Mouse (Mus musculus) T-helper 17 cell (primary cell): ENCODE results near the gene Camk1d.

ENCODE experiments used
- in situ Hi-C, 2 experiments: fragments of 300-600 bp; cut with MboI, MseI; formaldehyde crosslinking; loops; 1 replicate in 1 of 2; 2 replicates in 1 of 2; pipeline ENCODE4 v1.15.1; 2025; ENCODE audit warnings: high pct_unique_total_duplicates in 2 of 2

Gene Camk1d

DNA sequence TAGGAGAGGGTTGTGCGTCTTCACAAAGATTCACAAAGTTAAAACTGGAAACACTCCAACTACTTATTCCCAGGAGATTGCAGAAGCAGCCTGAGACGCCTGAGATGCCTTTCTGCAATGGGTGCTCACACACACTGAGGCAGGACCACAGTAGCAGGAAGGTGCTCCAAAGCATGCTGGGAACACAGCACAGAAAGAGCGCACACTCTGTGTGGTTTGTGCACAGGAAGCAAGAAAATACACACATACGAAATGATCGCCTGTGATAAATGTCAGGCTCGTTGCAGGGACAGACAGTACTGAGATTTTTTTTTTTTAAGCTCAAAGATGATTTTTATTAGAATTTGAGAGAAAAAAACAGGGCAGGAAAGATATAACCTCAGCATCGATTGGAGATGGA, 227.7 kb downstream of the Camk1d start:
- in situ Hi-C loops = no loop called here

DNA sequence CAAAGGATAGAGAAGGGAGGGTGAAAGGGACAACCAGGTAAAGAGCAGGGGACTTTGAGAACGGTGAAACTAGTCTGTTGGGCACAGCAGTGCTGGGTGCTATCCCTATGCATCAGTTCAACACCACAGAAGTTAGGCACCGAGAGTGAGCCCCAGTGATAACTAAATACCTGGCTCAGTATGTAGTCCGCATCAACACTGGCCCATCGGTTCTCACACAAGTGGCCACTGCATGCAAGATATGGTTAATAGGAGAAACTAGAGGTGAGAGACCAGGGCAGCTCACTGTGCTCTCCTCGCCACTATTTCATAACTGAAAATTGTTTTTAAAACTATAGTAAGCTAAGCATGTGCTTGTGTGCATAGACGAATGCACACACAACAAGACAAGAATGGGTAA, 228.5 kb downstream of the Camk1d start:
- in situ Hi-C loops = no loop called here

DNA sequence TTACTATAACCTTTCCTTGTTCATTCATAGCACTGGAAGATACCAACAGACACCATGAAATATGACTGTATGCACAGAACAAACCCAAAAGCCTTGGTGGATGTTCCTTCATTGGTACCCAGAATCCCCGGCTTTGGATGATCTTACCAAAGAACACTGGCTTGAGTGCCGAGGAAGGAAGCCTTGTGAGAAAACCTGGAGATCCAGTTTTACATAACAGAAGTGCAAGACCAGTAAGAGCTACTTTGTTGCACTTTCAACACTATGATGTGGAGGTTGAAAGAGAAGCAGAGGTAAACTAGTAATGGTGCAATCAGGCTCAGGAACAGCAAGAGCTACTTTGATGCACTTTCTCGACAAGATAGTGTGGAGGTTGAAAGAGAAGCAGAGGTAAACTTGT, 234.4 kb downstream of the Camk1d start:
- in situ Hi-C loops = loop anchor here in 1 of 2 experiments (5.0 kb wide), 1 partner anchor 52 kb away; no protein-coding TSS in a partner anchor

DNA sequence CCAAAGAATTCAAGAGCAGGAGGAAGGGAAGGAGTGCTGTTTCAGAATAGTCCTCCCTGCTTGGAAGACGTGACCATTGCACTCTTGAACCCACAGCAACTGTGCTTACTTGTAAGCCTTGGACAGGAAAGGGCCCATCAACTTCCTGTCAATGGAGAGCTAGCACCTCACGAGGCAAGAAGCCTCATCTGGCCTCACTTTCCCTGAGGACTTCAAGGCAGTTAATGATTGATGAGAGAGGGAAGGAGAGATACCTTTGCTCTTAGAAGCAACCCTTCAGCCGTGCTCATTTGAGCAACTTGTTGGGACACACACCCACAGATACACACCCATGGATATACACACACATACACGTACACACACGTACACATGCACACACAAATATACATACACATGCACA, 235.6 kb downstream of the Camk1d start:
- in situ Hi-C loops = loop anchor here in 1 of 2 experiments (5.0 kb wide), 1 partner anchor 54 kb away; no protein-coding TSS in a partner anchor

DNA sequence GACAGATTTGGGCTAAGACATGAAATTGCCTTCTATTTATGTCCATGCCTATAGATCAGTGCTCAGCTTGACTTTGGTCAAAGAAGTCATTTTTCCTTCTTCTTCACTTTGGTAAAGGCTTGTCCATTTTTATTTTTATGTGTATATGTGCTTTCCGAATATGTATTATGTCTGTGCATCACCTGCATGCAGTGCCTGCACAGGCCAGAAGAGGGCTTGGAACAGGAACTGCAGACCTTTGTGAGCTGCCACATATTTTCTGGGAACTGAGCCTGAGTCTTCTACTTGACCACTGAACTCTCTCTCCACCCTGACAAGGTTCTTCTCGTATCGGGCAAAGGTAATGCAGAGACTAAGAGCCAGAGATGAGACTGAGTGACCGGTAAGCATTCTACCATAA, 236.1 kb downstream of the Camk1d start:
- in situ Hi-C loops = loop anchor here in 1 of 2 experiments (5.0 kb wide), 1 partner anchor 54 kb away; no protein-coding TSS in a partner anchor

DNA sequence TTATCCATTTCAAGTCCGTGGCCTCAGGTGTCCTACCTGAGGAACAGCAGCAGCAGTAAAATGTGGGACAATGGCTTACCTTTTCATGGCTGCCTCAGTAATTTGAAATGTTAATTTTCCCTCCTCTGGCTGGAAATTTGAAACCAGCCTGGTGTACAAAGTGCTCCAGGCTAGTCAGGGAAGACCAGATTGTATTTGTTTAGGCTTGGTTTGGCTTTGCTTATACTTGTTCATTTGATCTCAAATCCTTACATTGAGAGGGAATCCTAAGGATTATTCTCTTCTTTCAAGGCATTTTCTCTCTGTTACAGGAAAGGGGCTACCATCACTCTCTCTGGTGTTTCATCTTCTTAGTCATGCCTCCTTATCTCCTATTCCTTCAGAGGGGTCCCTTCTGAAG, 236.8 kb downstream of the Camk1d start:
- in situ Hi-C loops = loop anchor here in 1 of 2 experiments (5.0 kb wide), 1 partner anchor 55 kb away; no protein-coding TSS in a partner anchor

DNA sequence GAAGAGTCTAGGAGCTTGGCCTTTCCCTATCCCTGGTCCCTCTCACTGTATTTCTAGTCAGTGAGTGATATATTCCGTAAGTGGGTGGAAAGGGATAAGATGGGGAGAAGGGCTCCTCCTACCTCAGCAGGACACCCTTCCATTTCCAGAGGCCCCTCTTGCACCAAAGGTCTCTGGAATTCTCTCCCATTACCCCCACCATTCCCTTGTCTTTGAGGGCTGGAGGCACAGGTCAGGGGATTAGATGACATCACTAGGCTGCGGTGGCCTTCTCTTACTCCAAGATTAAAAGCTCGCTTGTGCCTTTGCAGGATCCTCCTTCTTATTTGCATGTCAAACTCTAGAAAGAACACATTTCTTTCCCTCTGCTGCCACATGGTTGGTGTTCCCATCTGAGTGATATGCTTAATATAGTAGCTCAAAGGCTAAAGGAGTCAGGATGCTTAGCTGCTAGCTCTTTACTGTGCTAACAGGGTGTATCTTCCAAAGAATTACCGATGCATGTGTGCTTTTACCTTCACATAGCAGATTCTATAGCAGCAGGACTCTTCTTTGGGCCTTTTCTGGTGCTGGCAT, 244.9 kb downstream of the Camk1d start:
- in situ Hi-C loops = no loop called here

DNA sequence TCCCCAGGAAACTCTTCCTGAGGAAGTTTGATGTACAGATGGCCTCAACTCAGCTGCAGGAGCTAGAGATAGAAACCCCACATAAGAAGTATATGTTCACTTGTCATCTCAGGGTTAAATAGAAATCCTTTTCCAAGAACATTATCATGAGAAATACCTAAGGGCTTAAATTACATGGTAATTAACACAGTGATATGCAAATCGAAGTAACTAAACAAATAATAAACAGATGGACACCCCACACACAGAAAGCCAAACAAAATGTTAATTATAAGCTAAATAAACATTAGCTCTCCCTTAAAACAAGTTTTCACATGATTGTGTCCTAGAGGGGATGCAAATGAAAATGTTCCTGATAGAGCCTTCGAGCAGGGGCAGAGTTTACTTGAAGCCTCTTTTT, 246.8 kb downstream of the Camk1d start:
- in situ Hi-C loops = no loop called here

DNA sequence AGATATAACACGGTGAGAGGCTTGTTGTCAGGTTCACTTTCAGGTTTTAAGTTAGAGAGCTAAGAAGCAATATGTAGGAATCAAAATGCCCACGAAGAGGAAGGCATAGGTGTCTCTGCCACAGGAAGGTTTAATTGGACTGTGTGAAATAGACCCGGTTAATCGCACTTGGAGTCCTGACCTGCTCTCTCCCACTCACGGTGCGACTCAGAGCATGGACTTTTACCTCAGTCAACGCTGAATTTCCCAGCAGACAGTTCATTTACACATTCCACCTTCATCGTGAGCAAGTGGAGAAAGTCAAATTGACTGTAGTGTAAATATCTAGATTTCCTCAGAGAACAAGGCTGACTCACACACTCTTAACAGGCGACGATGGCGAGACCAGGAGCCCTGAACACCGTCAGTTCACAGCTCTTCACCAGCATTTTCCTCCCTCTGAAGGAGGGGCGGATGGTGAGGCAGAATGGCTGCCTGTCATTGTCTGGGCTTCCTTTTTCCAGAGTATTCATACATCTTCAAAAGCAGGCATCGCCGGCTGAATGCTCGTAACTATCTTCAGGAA, 255.6 kb downstream of the Camk1d start:
- in situ Hi-C loops = no loop called here

DNA sequence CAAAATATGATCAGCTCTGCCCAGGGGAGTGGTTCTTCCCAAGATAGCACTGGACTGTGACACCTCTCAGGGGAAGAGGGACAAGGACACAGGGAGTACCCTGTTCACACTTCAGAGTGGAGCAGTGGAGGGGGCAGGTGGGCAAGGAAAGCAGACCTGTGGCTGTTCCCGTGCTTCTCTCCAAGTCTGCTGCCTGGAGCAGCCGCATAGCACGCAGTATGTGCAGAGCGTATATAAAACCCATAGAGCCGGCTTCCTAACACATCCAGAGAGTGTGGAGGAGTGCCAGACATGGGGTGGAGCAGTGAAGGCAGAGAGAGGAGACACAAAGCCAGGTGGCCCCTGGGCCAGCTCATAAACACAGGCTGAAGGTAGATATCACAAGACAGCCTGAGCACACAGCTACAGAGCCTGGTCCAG, 256.2 kb downstream of the Camk1d start:
- in situ Hi-C loops = no loop called here

DNA sequence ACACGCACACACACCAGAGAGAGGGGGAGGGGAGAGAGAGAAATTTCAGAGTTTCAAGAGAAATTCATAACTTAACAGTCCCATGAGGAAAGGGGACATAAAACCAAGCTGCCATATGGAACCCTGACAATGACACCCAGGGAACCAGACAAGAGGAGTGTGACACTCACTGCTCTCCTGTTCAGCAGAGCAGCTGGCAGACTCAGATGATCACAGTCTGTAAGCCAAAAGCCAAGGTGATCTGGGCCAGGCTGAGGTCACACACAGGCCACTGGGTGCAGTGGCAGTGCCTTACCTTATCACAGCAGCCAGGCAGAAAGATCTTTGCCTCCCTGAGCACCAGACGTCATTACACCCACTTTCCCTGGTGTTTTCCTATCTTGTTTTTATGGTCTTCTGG, 258.2 kb downstream of the Camk1d start:
- in situ Hi-C loops = no loop called here

DNA sequence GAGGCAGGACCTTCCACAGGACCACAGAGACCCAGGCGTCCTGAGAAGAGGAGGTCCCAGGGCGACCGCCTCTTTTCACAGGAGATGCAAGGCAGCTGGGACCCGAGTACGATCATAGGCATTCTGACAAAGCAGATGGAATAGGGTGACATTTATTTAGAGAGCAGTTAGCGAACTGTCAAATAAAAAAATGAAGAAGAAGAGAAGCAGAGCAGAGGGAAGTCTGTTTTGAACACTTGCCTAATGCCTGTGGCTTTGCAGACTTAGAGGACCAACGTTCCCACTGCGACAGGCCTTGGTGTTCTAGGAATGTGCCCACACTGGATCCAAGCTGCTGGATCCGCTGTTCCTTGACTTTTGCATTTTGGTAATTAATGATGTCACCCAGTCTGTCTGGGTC, 259.5 kb downstream of the Camk1d start:
- in situ Hi-C loops = no loop called here

DNA sequence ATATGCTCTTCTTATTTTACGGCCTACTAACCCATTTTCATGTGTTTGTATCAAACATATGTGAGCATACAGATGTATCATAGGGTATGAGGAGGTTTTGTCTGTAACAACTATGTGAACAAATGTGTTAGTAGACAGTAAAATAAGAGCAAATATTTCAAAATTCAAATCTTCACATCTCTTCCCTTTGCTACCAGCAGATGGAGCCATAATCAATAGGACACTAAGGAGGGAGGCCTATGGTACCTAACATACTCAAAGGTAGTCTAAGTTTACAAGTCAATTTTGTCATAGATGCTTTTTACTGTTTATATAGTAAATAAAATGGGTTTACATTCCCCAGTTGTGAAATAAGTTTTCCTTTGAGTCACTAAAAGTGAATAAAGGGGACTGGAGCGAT, 262.7 kb downstream of the Camk1d start:
- in situ Hi-C loops = no loop called here

DNA sequence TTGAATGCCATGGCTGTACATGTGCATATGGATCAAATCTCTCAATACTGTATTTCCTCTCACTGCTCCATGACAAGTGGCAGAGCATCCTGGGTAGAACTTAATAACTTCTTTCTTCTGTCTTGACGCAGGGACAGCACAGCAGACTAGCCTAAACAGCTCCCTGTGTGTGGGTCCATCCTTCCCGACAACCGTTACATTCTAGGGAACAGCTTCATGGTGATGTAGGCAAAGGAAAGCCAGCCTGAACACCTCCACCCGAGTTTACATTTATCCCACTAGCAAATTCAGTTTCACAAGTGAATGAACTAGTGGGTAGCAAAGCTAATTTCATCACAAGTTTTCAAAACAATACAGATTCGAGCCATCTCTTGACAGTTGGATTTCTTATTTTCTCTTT, 269.0 kb downstream of the Camk1d start:
- in situ Hi-C loops = no loop called here

DNA sequence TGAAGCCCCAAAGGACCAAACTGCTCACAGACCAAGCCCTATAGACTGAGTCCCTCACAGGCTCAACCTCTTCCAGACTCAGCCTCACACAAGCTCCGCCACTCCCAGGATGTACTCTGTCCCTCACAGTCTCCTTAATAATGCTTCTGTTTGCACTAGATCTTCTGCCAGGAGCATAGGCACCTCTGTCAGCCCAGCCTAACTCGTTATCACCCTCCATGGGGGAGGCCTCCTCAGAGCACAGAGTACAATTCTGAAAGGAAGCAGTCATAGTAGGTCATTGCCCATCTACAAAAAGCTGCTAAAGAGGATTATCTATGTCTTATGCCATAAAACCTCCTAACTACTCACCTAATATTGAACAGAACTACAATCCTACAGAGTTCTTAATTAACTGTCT, 276.6 kb downstream of the Camk1d start:
- in situ Hi-C loops = no loop called here

DNA sequence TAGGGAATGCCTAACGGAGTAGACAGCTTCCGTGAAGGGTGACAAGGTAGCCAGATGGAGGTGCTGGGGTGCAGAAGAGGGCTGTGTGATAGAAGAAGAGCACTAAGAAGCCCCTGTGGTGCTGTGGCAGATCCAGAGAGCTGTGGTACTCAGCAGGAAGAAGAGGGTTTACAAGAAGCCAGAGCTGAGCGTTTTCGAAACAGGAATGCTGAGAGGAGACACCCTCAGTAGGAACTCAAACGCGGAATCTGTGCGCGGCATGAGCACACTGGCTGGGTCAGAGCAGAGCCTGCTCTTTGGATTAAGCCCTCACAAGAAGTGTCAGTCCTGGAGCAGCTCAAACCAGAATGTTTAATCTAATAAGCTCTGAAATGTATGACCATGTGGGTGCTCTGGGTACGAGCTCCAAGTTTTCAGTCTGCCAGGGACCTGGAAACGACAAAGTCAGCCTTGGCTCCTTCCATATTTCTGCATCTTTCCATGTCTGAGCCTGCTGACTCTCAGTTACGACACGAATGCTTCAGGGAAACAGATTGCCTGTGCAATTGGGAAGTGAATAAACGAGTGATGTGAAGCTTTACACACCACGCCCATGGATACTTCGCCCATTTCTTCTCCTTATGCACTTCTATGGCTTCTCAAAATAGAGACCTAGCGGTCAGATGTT, 278.6 kb downstream of the Camk1d start:
- in situ Hi-C loops = no loop called here

DNA sequence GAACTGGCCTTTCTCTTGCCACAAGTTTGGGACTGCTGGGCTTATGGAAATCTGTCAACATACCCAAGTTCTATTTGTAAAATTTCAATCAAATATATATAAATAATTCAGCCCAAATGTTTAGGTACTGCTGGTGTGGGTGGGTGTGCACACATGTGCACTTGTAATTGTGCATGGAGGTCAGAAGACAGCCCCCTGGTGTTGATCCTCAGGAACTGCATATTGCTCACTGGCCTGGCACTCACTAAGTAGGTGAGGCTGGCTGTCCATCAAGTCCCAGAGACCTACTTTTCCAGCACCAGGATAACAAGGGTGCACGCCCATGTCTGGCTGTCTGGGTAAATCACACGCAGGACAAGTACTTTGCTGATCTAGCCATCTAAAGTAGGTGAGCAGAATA, 283.0 kb downstream of the Camk1d start:
- in situ Hi-C loops = no loop called here

DNA sequence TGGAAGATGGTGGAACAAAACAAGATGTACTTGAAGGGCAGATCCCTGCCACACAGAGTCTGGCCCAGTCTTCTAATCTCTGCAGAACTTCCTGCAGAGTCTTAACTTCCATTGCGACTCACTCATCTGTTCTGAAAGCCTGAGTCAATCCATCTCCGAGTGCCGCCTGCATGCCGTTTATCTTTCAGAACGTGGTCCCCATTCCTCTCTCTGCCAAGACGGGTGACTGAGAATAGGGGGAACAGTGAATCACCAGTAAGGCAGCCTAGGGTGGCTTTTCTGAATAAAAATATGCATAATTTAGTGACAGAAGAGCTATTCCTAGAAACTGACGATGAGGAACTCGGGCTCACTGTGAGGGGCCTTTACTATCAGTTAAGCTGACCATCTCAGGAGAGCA, 284.4 kb downstream of the Camk1d start:
- in situ Hi-C loops = no loop called here

DNA sequence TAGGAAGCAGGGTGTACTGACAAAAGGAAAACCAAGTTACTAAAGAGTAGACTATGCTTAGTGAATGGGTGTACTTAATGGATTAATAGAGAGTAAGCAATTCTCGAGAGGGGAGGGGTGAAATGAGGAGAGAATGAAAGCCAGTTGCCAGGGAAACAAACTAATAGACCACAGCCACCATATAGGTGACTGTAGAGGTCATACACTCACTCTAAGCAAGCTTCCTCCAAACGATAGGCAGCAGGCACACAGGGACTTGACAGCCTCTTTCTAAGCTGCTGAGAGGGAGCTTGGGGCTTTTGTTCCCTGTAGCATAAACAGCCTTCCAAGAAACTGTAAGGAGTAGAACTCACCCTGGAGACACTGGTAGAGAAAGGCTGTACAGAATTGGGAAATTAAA, 288.2 kb downstream of the Camk1d start:
- in situ Hi-C loops = no loop called here

DNA sequence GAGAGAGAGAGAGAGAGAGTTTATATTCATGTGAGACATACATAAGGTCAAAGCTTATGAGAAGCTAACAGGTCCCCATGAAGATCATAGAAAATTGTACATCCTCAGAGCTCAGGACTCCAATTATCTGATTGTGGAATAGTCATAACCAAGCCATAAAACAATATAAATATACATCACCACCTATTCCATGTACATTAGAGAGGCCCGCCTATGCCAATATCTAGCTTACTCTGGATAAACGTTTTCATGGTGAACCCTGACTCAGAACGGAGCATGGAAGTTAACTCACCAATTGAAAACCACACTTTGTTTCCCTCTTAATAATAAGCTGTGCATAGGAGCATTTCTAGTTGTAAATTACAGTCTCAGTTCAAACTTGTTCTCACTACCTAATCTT, 288.7 kb downstream of the Camk1d start:
- in situ Hi-C loops = no loop called here

DNA sequence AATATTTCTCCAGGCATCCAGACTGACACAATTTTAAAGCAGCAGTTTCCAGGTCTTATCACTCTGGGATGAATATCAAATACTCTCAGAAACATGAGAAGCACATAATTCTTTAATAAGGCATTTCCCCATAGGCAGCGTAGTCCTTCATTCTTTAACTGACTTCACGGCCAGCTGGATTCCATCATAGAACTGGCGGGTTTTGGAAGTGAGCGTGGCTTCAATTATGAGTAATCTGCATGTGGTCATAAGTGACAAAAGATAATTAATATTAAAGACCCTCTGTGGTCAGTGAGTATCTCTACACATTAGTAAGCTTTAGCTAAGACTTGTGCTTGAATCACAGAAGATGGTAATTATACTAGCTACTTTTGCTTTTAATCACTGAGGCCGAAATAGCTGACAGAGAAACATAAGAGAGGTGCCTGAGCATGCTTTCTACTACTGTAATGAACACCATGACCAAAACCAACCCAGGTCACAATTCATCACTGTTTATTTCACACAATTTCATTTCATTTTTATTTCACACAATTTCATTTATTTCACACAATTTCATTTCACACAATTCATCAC, 293.6 kb downstream of the Camk1d start:
- in situ Hi-C loops = no loop called here

DNA sequence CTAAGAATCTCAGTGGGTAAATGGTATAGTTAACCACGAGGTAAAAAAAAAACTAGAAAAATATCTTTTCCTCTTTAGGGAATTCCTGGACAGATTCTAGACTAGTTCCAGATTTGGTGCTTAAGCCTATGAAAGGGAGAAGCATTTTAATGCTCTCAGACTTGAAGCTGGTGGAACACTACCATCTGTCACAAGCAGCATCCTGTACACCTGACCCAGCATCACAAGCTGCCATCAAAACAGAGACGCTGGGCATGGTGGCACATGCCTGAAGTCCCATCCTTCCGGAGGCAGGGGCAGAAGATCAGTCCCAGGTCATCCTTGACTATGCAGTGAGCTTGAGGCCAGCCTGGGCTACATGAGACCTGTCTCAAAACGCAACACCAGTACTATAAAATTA, 295.5 kb downstream of the Camk1d start:
- in situ Hi-C loops = no loop called here
